Mouse (Mus musculus) erythroid progenitor cell, adult 5-6 weeks (primary cell): ENCODE measurements around the gene Pus10. TPM values are rescaled to one million over a fixed set of nuclear protein-coding genes. Genes with fewer than 3 reads are reported as not detected.
A peak's percentile ranks its signal among the peaks of the same experiment; 100 is the strongest.

Experiments
- ATAC-seq: replicated peaks from 2 replicates; pipeline ENCODE4 v1.8.0; 2016; ENCODE audit warnings: moderate number of reproducible peaks, mild to moderate bottlenecking, moderate TSS enrichment, inconsistent platforms; ENCODE audit not compliant: poor library complexity, low FRiP score, severe bottlenecking
- total RNA-seq, 2 experiments: library from RNA; stranded (forward) in 1 of 2; stranded (reverse) in 1 of 2; fragments of 150-400 nt in 1 of 2; fragments of 186-747, 209-891 nt in 1 of 2; gene quantifications; 2 replicates each; pipeline versions ENCODE4 v1.2.3 to v1.2.4; 2015 to 2017; ENCODE audit warnings: low replicate concordance in 2 of 2

Pus10 gene
- total RNA-seq (2015; ENCODE audit: low replicate concordance) (14.7 and 18.0 TPM in 2 replicates), total RNA-seq (2017; ENCODE audit: low replicate concordance) (4.1 and 23.0 TPM in 2 replicates)

GRCm38 (mm10) chr11:23665311-23665786 lies at the start of gene Pus10:
Gene Pus10 (plus strand): TSS chr11:23665674.
- peak; percentile 21; the same call in 1 of the 2 replicates for ATAC-seq

DNA sequence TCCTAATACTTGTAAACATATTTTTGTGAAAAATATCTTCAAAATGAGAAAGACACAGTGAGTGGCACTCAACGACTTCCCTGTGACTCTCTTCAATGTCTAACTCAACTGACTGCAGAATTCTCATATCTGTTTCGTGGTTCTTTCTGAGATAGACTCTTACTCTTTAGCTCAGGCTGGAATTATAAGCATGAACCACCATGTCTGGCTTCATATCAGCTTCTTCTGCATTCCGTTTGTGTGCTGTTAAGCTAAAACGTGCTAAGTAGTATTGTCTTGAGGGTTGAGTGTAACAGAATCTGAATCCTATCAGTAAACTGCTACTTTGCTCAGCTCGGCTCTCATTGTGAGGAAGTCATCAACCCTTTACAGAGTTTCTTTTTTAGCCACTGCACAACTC lies 46.5 kb upstream of the Pus10 start:
- ATAC-seq: no peak

GRCm38 (mm10) chr11:23630664-23631063 lies 34.8 kb upstream of the Pus10 start:
- no peak for ATAC-seq

GRCm38 (mm10) chr11:23632945-23633878 lies 32.3 kb upstream of the Pus10 start, which contains the start of gene 0610010F05Rik:
Gene 0610010F05Rik (minus strand): TSS chr11:23633639.
- ATAC-seq: peak; percentile 98

DNA sequence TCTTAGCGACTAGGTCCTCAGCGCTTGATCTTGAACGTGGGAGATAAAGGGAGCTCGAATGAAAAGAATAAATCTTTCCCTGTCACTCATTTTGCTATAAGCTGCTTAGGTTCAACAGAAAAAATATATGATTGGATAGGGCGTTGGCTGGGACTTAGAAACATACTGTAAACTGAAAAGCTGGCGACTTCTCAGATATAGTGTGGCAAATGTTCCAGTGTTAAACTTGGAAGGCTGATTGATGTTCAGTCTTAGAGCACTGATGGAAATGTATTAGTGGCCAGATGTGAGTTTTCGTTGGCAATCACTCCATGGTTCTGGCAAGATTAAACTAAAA lies 31.6 kb upstream of the Pus10 start:
- ATAC-seq: peak; percentile 47

DNA sequence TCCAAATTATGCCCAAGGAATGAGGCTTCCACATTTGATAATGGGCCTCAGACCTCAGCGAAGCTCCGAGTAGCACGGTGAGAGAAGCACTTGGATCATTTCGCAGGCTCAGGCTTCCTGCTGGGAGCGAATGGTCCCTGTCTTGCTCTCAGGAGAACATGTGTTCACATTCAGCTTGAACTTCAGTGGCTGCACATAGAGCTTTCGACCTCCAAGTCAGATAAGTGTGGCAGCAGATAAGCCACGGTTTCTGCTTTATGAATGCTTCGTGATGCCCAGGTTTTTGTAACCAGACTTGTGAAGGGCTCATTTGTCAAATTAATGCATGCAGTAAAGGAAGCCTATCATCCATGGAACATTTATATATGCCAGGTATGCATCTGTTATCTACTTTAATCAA lies 30.9 kb upstream of the Pus10 start:
- no peak for ATAC-seq

- ATAC-seq: no peak
Observed at GRCm38 (mm10) chr11:23647431-23647830, 18.0 kb upstream of the Pus10 start.

- ATAC-seq: no peak
Observed at GRCm38 (mm10) chr11:23647835-23648234, 17.6 kb upstream of the Pus10 start.

GRCm38 (mm10) chr11:23653666-23654065 lies 11.8 kb upstream of the Pus10 start:
- ATAC-seq: no peak

DNA sequence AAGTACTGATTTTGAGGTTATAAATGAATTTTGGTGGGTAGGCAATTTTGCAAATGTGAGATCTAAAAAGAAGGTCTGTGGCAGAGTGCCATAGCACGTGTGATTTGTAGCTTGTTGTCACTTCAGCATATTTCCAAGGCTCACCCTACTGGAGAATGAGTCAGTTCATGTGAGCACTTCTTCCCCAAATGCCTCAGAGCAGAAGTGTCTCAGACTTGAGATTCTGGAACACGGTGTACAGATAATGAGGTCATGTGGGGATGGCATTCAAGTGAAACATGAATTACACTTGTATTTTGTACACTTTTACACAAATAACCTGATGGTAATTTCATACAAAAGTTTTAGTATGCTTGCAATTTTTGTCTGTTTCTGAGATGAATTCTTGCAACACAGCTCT lies 7.7 kb upstream of the Pus10 start:
- no peak for ATAC-seq

- ATAC-seq: no peak
Observed at GRCm38 (mm10) chr11:23664232-23664631, 1.2 kb upstream of the Pus10 start.

DNA sequence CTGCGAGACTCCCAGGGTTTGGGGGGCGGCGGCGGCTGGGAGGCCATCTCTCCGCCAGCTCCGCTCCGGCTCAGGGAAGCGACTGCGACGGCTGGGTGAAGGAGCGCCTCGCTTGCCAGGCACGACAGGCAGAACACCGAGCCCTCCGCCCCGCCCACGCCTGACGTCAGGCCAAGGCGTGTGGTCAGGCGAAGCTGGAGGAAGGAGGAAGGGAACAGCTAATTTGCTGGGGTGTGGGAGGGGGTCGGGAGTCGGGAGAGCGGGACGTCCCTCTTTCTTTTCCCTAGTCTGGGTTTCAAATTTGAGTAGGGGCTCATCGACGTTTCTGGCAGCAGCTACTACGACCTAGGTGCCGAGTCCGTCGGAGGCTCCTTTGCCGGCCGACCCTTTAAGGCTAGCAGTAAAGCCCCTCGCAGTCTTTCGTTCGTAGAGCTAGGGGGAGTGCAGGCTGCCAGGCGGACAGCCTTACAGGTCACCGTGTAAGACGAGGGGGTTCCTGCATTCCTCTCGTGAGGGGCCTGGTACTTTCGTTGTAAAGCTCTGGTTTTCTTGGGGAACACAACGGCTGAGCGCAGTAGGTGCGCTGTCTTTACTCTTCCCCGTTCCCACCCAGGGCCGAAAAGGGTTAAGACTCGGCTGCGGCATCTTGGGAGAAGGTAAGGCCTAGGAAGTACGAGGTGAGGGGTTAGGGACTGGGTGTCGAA lies 476 bp downstream of the Pus10 start, which contains the start of gene Pex13:
Gene Pex13 (minus strand): TSS at position 162 of the 704 bp plus-strand sequence.
- ATAC-seq: peak; percentile 99

DNA sequence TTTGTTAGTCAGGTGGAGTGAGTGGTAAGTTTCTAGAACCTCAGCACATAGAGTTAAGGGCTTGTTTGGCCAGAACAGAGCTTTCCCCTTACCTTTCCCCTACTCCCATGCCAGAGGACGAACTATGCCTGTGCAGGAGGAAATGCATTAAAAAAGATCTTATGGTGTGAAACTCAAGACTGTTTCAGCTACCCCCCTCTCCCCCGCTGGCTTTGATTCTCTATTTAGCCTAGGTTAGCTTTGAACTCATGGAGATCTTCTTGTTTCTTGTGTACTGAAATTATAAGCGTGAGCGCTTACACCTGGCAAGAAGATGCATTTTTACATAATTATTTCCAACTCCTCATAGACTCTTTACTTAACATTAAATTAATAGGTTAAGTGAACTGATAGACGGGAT lies 1.1 kb downstream of the Pus10 start:
- no peak for ATAC-seq

GRCm38 (mm10) chr11:23667128-23667527 lies 1.7 kb downstream of the Pus10 start:
- no peak for ATAC-seq

DNA sequence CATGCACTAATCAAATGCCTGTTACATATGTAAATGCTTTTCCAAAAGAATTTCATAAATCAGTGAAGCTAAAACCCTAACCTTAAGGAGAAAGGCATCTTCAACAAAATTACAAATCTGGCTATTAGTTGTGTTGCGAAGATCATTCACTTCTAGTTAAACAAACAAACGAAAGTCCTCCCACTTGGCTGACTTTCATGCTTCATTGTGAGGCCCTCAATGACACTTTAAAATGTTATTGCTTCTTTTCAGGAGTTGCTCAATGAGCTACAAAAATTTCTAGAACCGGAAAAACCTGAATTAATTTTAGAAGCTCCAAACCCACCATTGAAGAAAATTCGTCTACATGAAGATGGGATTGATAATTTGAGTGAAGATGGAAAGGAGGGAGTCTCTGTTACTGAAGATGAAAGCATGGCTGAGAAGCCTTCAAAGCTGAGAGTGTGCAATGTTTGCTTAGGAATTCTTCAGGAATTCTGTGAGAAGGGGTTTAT lies 6.8 kb downstream of the Pus10 start:
- no peak for ATAC-seq

- no peak for ATAC-seq
Observed at GRCm38 (mm10) chr11:23676100-23676499, 10.6 kb downstream of the Pus10 start.

DNA sequence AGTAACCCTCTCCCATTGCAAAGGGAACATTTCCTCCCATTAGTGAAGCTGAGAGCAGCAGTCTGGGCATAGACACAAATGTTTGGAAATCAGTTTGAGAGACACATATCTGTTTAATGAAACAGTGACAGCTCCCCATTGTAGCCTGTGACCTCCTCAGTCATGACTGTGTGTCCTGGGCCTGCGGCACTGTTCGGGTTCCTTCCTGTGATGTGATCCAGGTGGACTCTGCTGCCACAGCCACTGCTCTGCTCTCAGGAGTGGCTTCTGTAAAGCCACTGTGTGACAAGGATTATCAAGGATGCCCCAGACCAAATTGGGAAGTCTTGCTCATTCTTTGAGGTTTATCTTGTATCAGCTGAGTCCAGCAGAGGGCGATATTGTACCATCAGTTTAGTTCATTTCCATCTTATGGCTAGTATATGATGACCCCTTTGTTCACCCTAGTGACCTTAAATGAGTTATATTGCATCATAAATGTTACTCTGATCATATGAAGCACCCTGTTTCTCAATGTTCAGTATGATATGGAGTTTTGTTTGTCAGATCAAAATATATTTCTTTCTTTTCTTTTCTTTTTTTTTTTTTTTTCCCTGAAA lies 13.7 kb downstream of the Pus10 start:
- ATAC-seq: peak; percentile 56; the same call in 1 of the 2 replicates

- ATAC-seq: no peak
Observed at GRCm38 (mm10) chr11:23680435-23680950, 15.0 kb downstream of the Pus10 start.

DNA sequence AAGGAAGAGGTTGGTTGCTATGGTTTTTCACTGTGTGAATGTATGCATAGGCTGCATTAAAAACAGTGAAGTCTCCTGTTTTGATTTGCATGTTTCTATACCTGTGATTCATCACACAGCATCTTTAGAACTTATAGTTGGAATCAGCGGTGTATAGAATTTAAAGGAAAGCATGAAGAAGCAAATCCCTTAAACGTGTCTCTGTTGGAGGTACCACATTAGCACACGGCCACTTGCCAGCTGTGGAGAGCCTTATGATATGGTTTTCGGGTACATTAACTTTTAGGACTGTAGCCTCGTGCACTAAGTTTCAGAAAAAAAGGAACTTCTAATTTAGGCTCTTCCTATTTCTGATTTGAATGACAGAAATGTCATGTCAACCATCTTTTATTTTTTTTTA lies 17.1 kb downstream of the Pus10 start:
- ATAC-seq: no peak

DNA sequence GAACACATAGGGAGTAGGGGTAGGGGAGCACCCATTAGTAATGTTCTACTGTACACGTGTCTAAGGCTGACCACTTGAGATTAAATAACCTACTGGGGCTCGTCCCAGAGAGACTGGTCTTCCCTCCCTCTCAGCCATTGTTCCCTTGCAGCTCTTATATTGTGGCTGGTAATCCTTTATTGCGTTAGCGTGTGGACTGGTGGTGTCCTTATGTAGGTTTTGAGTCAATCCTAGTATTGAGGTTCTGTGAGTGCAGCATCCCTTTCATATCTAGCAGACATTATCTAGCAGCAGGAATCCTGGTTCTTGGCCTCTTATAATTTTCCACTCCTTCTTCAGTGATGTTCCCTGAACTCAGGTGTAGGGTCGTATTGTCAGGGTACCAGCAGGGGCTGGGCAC lies 21.2 kb downstream of the Pus10 start:
- ATAC-seq: no peak
